Mouse (Mus musculus) liver, embryonic 18 days (tissue): ENCODE measurements around the gene Zfp786. TPM values are rescaled to one million over a fixed set of nuclear protein-coding genes. Genes with fewer than 3 reads are reported as not detected.

Experiments used
- polyA plus RNA-seq: library from polyadenylated mRNA; depleted of rRNA; stranded (reverse); fragments of >200 nt; gene quantifications from 2 replicates; pipeline ENCODE4 v1.2.3, GENCODE M21; 2012; rRNA removed

The Zfp786 gene
- 0.14 and 0.23 TPM in 2 replicates for polyA plus RNA-seq

GRCm38 (mm10) chr6:47830104-47831078, at the start of gene Zfp786:
TSS of gene Zfp786 (minus strand) at chr6:47830867.

GRCm38 (mm10) chr6:47877058-47877457, 46.4 kb upstream of the Zfp786 start, which contains the start of gene Zfp282:
TSS of gene Zfp282 (plus strand) at chr6:47877204.

GRCm38 (mm10) chr6:47835482-47835983, 4.9 kb upstream of the Zfp786 start, which contains the start of gene Zfp398:
TSS of gene Zfp398 (plus strand) at chr6:47835661.

GRCm38 (mm10) chr6:47813257-47813878, 17.3 kb downstream of the Zfp786 start, which contains the start of gene Pdia4:
TSS of gene Pdia4 (minus strand) at chr6:47813430.

Other genes starting within 250 kb of the Zfp786 start
- gene Ezh2, start 235.5 kb downstream of the Zfp786 start, polyA plus RNA-seq = 40.7 and 41.6 TPM in 2 replicates
- gene Pdia4, start 17.4 kb downstream of the Zfp786 start, polyA plus RNA-seq = 88.1 and 88.4 TPM in 2 replicates
- gene Zfp398, start 4.8 kb upstream of the Zfp786 start, polyA plus RNA-seq = 1.6 and 1.7 TPM in 2 replicates
- gene Zfp282, start 46.3 kb upstream of the Zfp786 start, polyA plus RNA-seq = 2.2 and 2.3 TPM in 2 replicates
- 4.4 and 5.0 TPM in 2 replicates for gene Zfp212, start 89.6 kb upstream of the Zfp786 start, polyA plus RNA-seq
- 4.1 and 5.3 TPM in 2 replicates for gene Zfp956, start 122.5 kb upstream of the Zfp786 start, polyA plus RNA-seq
- 2.8 and 3.0 TPM in 2 replicates for gene Zfp777, start 218.0 kb upstream of the Zfp786 start, polyA plus RNA-seq